Mouse (Mus musculus) embryonic fibroblast, embryonic 13.5 days (primary cell): ENCODE measurements around the gene Atpif1.

Experiments used
- CTCF ChIP-seq: IDR thresholded peaks from 2 replicates; pipeline ENCODE4 v1.5.1; 2011; ENCODE audit warnings: mild to moderate bottlenecking, control low read depth, low read length, moderate library complexity, borderline replicate concordance; ENCODE audit not compliant: insufficient read depth
- POLR2A ChIP-seq: IDR thresholded peaks from 2 replicates; pipeline ENCODE4 v1.6.1; 2011; ENCODE audit warnings: low read depth, mild to moderate bottlenecking, control low read depth, low read length, moderate library complexity

DNA sequence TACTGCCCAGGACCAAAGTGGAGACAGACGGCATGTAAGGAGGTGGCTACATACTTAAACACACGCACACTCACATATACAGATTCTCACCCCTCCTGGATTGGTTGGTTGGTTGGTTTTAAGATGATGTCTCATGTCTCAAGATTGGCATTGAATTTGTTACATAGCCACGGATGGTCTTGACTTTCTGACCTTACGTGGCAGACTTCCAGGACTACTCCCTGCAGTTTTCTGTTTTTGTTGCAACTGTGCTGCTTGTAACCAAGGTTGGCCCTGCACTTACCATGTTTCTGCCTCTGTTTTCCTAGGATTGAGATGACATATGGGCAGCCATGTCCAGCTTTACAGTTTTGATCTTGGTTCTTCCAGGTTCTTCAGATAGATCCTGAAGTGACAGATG, 8.0 kb upstream of the Atpif1 start:
- TF ChIP-seq CTCF (no peak), POLR2A (no peak)
